Mouse (Mus musculus) midbrain, embryonic 13.5 days (tissue): ENCODE data around the gene Tubgcp5. TPM values are rescaled to one million over a fixed set of nuclear protein-coding genes. Genes with fewer than 3 reads are reported as not detected.

Experiments used
- ATAC-seq: fragments of 200-750 bp; cut with Nextera tagmentation; 2 replicates; pipeline ENCODE4 v1.8.0; 2017; ENCODE audit warnings: mild to moderate bottlenecking, moderate TSS enrichment, moderate library complexity
- H3K27ac ChIP-seq: fragments of 300-500 bp; sonication (generic); 2 replicates; pipeline ENCODE4 v1.5.1; 2015; ENCODE audit warnings: inconsistent platforms, mild to moderate bottlenecking, moderate library complexity
- H3K27me3 ChIP-seq: fragments of 300-500 bp; sonication (generic); 2 replicates; pipeline ENCODE4 v1.6.1; 2015; ENCODE audit warnings: mild to moderate bottlenecking, inconsistent platforms
- H3K36me3 ChIP-seq: fragments of 300-500 bp; sonication (generic); 2 replicates; pipeline ENCODE4 v1.6.1; 2015; ENCODE audit warnings: mild to moderate bottlenecking, inconsistent platforms
- H3K4me1 ChIP-seq: fragments of 300-500 bp; sonication (generic); replicated peaks from 2 replicates; pipeline ENCODE4 v1.6.1; 2015; ENCODE audit warnings: inconsistent platforms
- H3K4me2 ChIP-seq: fragments of 300-500 bp; sonication (generic); replicated peaks from 2 replicates; pipeline ENCODE4 v1.6.1; 2015; ENCODE audit warnings: moderate library complexity, mild to moderate bottlenecking, inconsistent platforms
- H3K4me3 ChIP-seq: fragments of 300-500 bp; sonication (generic); replicated peaks from 2 replicates; pipeline ENCODE4 v1.5.1; 2015; ENCODE audit warnings: mild to moderate bottlenecking, inconsistent platforms
- H3K9ac ChIP-seq: fragments of 300-500 bp; sonication (generic); replicated peaks from 2 replicates; pipeline ENCODE4 v1.6.1; 2015; ENCODE audit warnings: mild to moderate bottlenecking, inconsistent platforms
- H3K9me3 ChIP-seq: fragments of 300-500 bp; sonication (generic); 2 replicates; pipeline ENCODE4 v1.6.1; 2016; ENCODE audit warnings: mild to moderate bottlenecking, inconsistent platforms
- WGBS: fragments of 180-500 bp; shearing (Covaris S2); methylation state at CpG from one replicate; pipeline ENCODE4 v1.1.7; 2015; 5-methylcytosine and 5-hydroxymethylcytosine counted together
- polyA plus RNA-seq: library from polyadenylated mRNA; unstranded; fragments of >200 nt; fragmentation: Nextera tagmentation; extraction: Ambion mirVana; gene quantifications from 2 replicates; pipeline ENCODE4 v1.2.1, GENCODE M21; 2015

Tubgcp5 gene
- polyA plus RNA-seq, 1 experiment from 2014 or later = 40.8 TPM

DNA sequence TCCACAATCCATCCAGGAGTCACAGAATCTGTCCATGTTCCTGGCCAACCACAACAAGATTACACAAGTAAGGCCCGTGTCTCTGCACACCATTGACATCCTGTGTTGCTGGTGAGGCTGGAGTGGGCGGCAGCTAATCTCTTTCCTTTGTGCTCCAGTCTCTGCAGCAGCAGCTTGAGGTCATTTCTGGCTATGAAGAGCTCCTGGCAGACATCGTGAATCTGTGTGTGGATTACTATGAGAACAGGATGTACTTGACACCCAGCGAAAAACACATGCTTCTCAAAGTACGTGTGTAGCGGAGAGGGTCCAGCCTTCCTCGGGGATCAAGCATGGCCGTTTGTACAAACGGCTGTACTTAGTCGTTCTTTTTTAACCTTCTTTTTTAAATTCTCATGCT lies 83.8 kb downstream of the Tubgcp5 start:
- Histone ChIP-seq H3K4me3 (no peak overlapping the region), H3K27ac (no peak overlapping the region), H3K4me1 (no peaks in the 10 kb centered on the region), H3K9me3 (no peaks in the 10 kb centered on the region), H3K9ac (no peak overlapping the region), H3K4me2 (no peak overlapping the region), H3K27me3 (no peaks in the 10 kb centered on the region), H3K36me3 (peaks cover 84% of the 10 kb centered on the region)
- no peak for ATAC-seq
- 94% methylated on average over 10 of the region's 10 CpGs for whole genome bisulfite sequencing

GRCm38 (mm10) chr7:55880882-55881281 lies 86.9 kb downstream of the Tubgcp5 start:
- Histone ChIP-seq H3K4me1 (no peaks in the 10 kb centered on the region), H3K4me2 (no peak overlapping the region), H3K27ac (no peak overlapping the region), H3K9me3 (no peaks in the 10 kb centered on the region), H3K9ac (no peak overlapping the region), H3K4me3 (no peak overlapping the region), H3K27me3 (no peaks in the 10 kb centered on the region), H3K36me3 (peaks cover 53% of the 10 kb centered on the region)
- WGBS = 88% methylated on average over 9 of the region's 9 CpGs
- no peak for ATAC-seq

Other genes starting within 250 kb of the Tubgcp5 start
- 1.6 and 1.7 TPM in 2 replicates for gene Siglech, start 26.0 kb upstream of the Tubgcp5 start, polyA plus RNA-seq
- gene Cyfip1, start 47.6 kb downstream of the Tubgcp5 start, polyA plus RNA-seq = 52.8 and 56.3 TPM in 2 replicates
- 33.2 and 34.5 TPM in 2 replicates for gene Nipa2, start 168.3 kb downstream of the Tubgcp5 start, polyA plus RNA-seq
- gene Nipa1, start 225.8 kb downstream of the Tubgcp5 start, polyA plus RNA-seq = 20.0 and 21.8 TPM in 2 replicates